Mouse (Mus musculus) naive thymus-derived CD4-positive, alpha-beta T cell, adult 2 months (primary cell): ENCODE measurements around the gene Gm10142.
"Not testable (repeated sequence)": the region's sequence is repeated elsewhere in the genome, so short reads cannot be mapped to it uniquely, and the experiment has no call there.

Source experiments
- DNase-seq: peaks from one replicate; pipeline ENCODE4 v3.0.0-alpha.2; 2011; ENCODE audit warnings: low read depth

Gene Gm10142

GRCm38 (mm10) chr10:77738929-77739328 is 23.3 kb downstream of the Gm10142 start:
- no peak for DNase-seq

GRCm38 (mm10) chr10:77741924-77742688 is 26.5 kb downstream of the Gm10142 start, which contains the start of gene Gm18596:
Gene Gm18596 (minus strand): TSS chr10:77742638.
- DNase-seq = not testable (repeated sequence)

GRCm38 (mm10) chr10:77750686-77751085 is 35.1 kb downstream of the Gm10142 start:
- not testable (repeated sequence) for DNase-seq

GRCm38 (mm10) chr10:77751254-77751653 is 35.6 kb downstream of the Gm10142 start, which contains the start of gene Gm9736:
Gene Gm9736 (minus strand): TSS chr10:77751354.
- DNase-seq = not testable (repeated sequence)

- DNase-seq = not testable (repeated sequence)
These were observed 36.7 kb downstream of the Gm10142 start for GRCm38 (mm10) chr10:77752312-77752711.

GRCm38 (mm10) chr10:77753448-77753847 is 37.8 kb downstream of the Gm10142 start:
- DNase-seq = peak; percentile 2

- DNase-seq = not testable (repeated sequence)
These were observed 44.0 kb downstream of the Gm10142 start, which contains the start of gene Gm3233 for GRCm38 (mm10) chr10:77759582-77759981. Gene Gm3233 (minus strand): TSS chr10:77759682.
